Mouse (Mus musculus) CH12.LX (cell line): ENCODE measurements around the gene Ppp2r2c. TPM values are rescaled to one million over a fixed set of nuclear protein-coding genes. Genes with fewer than 3 reads are reported as not detected.

Source experiments
- DNase-seq: peaks from one replicate; pipeline ENCODE4 v3.0.0-alpha.2; 2013; ENCODE audit errors: extremely low read depth
- H3K27ac ChIP-seq: 2 replicates; pipeline ENCODE4 v1.5.1; 2012; ENCODE audit warnings: low read depth, mild to moderate bottlenecking, control low read depth, moderate library complexity; ENCODE audit not compliant: insufficient read depth
- H3K27me3 ChIP-seq: replicated peaks from 2 replicates; pipeline ENCODE3; 2012; ENCODE audit warnings: inconsistent platforms
- H3K36me3 ChIP-seq, 2 experiments: replicated peaks in 1 of 2; 2 replicates each; pipeline versions ENCODE3 to v1.6.1; 2012; ENCODE audit warnings: inconsistent platforms in 1 of 2, low read length in 1 of 2, mild to moderate bottlenecking in 1 of 2, mixed read lengths in 1 of 2, moderate library complexity in 1 of 2; ENCODE audit not compliant: control insufficient read depth in 1 of 2, insufficient read depth in 1 of 2
- H3K4me1 ChIP-seq, 2 experiments: 2 replicates each; pipeline ENCODE4 v1.6.1; 2012; ENCODE audit warnings: inconsistent platforms in 1 of 2, moderate library complexity in 1 of 2; ENCODE audit not compliant: insufficient read depth in 2 of 2, control insufficient read depth in 1 of 2
- H3K4me2 ChIP-seq: 2 replicates; pipeline ENCODE4 v1.6.1; 2012; ENCODE audit warnings: low read depth, mild to moderate bottlenecking, control low read depth; ENCODE audit not compliant: poor library complexity, insufficient read depth, severe bottlenecking
- H3K4me3 ChIP-seq, 3 experiments: fragments of 150-350 bp in 1 of 3; sonication (generic) in 1 of 3; replicated peaks in 1 of 3; 2 replicates each; pipeline versions ENCODE3 to v1.5.1; 2011 to 2012; ENCODE audit warnings: low read depth in 2 of 3, low read length in 2 of 3, mild to moderate bottlenecking in 2 of 3, moderate library complexity in 2 of 3, control low read depth in 1 of 3, improper control_type of control experiment in 1 of 3, inconsistent platforms in 1 of 3, mixed read lengths in 1 of 3; ENCODE audit not compliant: poor library complexity in 1 of 3
- H3K79me2 ChIP-seq: replicated peaks from 2 replicates; pipeline ENCODE4 v1.6.1; 2012; ENCODE audit warnings: mild to moderate bottlenecking, moderate library complexity; ENCODE audit not compliant: control insufficient read depth, poor library complexity, insufficient read depth, severe bottlenecking; ENCODE audit errors: extremely low read depth
- H3K9ac ChIP-seq: 2 replicates; pipeline ENCODE4 v1.6.1; 2012; ENCODE audit warnings: low read depth, mild to moderate bottlenecking, control low read depth, moderate library complexity; ENCODE audit not compliant: insufficient read depth
- H3K9me3 ChIP-seq: replicated peaks from 2 replicates; pipeline ENCODE3; 2012; ENCODE audit warnings: low read length, inconsistent platforms, mixed read lengths
- BHLHE40 ChIP-seq: IDR thresholded peaks from 2 replicates; pipeline ENCODE4 v1.6.1; 2011; ENCODE audit warnings: mild to moderate bottlenecking, low read depth, low read length, improper control_type of control experiment
- E2F4 ChIP-seq: IDR thresholded peaks from 2 replicates; pipeline ENCODE4 v1.6.1; 2011; ENCODE audit warnings: low read depth, low read length, improper control_type of control experiment; ENCODE audit not compliant: insufficient replicate concordance
- ELF1 ChIP-seq: IDR thresholded peaks from 2 replicates; pipeline ENCODE4 v1.6.1; 2014; ENCODE audit warnings: low read depth, mild to moderate bottlenecking, inconsistent platforms, low read length, improper control_type of control experiment
- EP300 ChIP-seq: IDR thresholded peaks from 2 replicates; pipeline ENCODE4 v1.6.1; 2011; ENCODE audit warnings: low read length, improper control_type of control experiment
- ETS1 ChIP-seq: conservative IDR thresholded peaks from 2 replicates; pipeline ENCODE4 v1.6.1; 2012; ENCODE audit warnings: low read depth, mild to moderate bottlenecking, inconsistent platforms, low read length, improper control_type of control experiment, moderate library complexity
- IRF4 ChIP-seq: IDR thresholded peaks from 2 replicates; pipeline ENCODE4 v1.6.1; 2014; ENCODE audit warnings: low read depth, mild to moderate bottlenecking, inconsistent platforms, low read length, improper control_type of control experiment
- JUN ChIP-seq: IDR thresholded peaks from 2 replicates; pipeline ENCODE4 v1.6.1; 2011; ENCODE audit warnings: low read depth, mild to moderate bottlenecking, low read length, improper control_type of control experiment, moderate library complexity; ENCODE audit not compliant: insufficient read depth
- MAZ ChIP-seq: IDR thresholded peaks from 2 replicates; pipeline ENCODE4 v1.6.1; 2012; ENCODE audit warnings: low read depth, mild to moderate bottlenecking, inconsistent platforms, low read length, improper control_type of control experiment, moderate library complexity
- MEF2A ChIP-seq: IDR thresholded peaks from 2 replicates; pipeline ENCODE4 v1.6.1; 2014; ENCODE audit warnings: low read depth, mild to moderate bottlenecking, inconsistent platforms, low read length, improper control_type of control experiment, borderline replicate concordance
- MXI1 ChIP-seq: IDR thresholded peaks from 2 replicates; pipeline ENCODE4 v1.6.1; 2011; ENCODE audit warnings: mild to moderate bottlenecking, low read depth, low read length, improper control_type of control experiment
- NRF1 ChIP-seq: IDR thresholded peaks from 2 replicates; pipeline ENCODE4 v1.6.1; 2014; ENCODE audit warnings: low read depth, mild to moderate bottlenecking, inconsistent platforms, low read length, improper control_type of control experiment, moderate library complexity
- POLR2A ChIP-seq: IDR thresholded peaks from 2 replicates; pipeline ENCODE4 v1.6.1; 2011; ENCODE audit warnings: low read depth, mild to moderate bottlenecking, improper control_type of control experiment, low read length
- RCOR1 ChIP-seq: conservative IDR thresholded peaks from 2 replicates; pipeline ENCODE4 v1.6.1; 2012; ENCODE audit warnings: low read depth, mild to moderate bottlenecking, inconsistent platforms, low read length, improper control_type of control experiment
- SIN3A ChIP-seq: IDR thresholded peaks from 2 replicates; pipeline ENCODE4 v1.6.1; 2012; ENCODE audit warnings: low read length, improper control_type of control experiment, inconsistent platforms
- TBP ChIP-seq: conservative IDR thresholded peaks from 2 replicates; pipeline ENCODE4 v1.6.1; 2011; ENCODE audit warnings: low read depth, low read length, improper control_type of control experiment
- UBTF ChIP-seq: IDR thresholded peaks from 2 replicates; pipeline ENCODE4 v1.6.1; 2012; ENCODE audit warnings: low read depth, mild to moderate bottlenecking, inconsistent platforms, low read length, improper control_type of control experiment, moderate library complexity
- USF2 ChIP-seq: conservative IDR thresholded peaks from 2 replicates; pipeline ENCODE4 v1.6.1; 2011; ENCODE audit warnings: low read depth, low read length, improper control_type of control experiment
- ZKSCAN1 ChIP-seq: IDR thresholded peaks from 2 replicates; pipeline ENCODE4 v1.6.1; 2012; ENCODE audit warnings: low read depth, inconsistent platforms, low read length, improper control_type of control experiment, borderline replicate concordance
- ZMIZ1 ChIP-seq: IDR thresholded peaks from 2 replicates; pipeline ENCODE4 v1.6.1; 2012; ENCODE audit warnings: low read depth, mild to moderate bottlenecking, inconsistent platforms, low read length, improper control_type of control experiment
- ZNF384 ChIP-seq: IDR thresholded peaks from 2 replicates; pipeline ENCODE4 v1.6.1; 2012; ENCODE audit warnings: low read depth, low read length, improper control_type of control experiment, inconsistent platforms
- dilution Hi-C: fragments of 300-500 bp; cut with MboI; formaldehyde crosslinking; loops from 2 replicates; pipeline ENCODE4 v1.14.3; 2020; ENCODE audit warnings: low sequenced_read_pairs; ENCODE audit not compliant: extremely low pct_unique_long_range_greater_than_20kb, extremely low pct_ligation_motif_present
- in situ Hi-C: fragments of 300-500 bp; cut with MboI; formaldehyde crosslinking; loops from 3 replicates; pipeline ENCODE4 v1.14.3; 2019; ENCODE audit warnings: low sequenced_read_pairs, low pct_ligation_motif_present, low pct_unique_long_range_greater_than_20kb, mixed read lengths
- polyA plus RNA-seq: library from polyadenylated mRNA; unstranded; fragments of >175 nt; gene quantifications from 2 replicates; pipeline ENCODE4 v1.2.1, GENCODE M21; 2012; ENCODE audit warnings: low read depth; ENCODE audit not compliant: insufficient read length
- total RNA-seq, 2 experiments: library from RNA; depleted of rRNA; stranded (reverse); fragments of 300-350 nt in 1 of 2; fragments of >200 nt in 1 of 2; gene quantifications; 2 replicates each; pipeline ENCODE4 v1.2.3; 2012 to 2014

The Ppp2r2c gene
- total and polyA plus RNA-seq, 3 experiments: 0.07 to 0.21 TPM; not detected in 1

GRCm38 (mm10) chr5:36910980-36911379, 42.7 kb downstream of the Ppp2r2c start:
- dilution Hi-C loops (no loop called here), in situ Hi-C loops (no loop called here)
- TF ChIP-seq USF2: no peak
- no peak for TF ChIP-seq ZMIZ1

GRCm38 (mm10) chr5:36911759-36912352, 43.5 kb downstream of the Ppp2r2c start:
- H3K9me3 ChIP-seq: no peaks in the 10 kb centered on the region
- no peaks in the 10 kb centered on the region for H3K36me3 ChIP-seq
- dilution Hi-C loops: no loop called here
- no peak overlapping the region for H3K4me2 ChIP-seq
- DNase-seq: no peak
- H3K27ac ChIP-seq: no peak overlapping the region
- H3K79me2 ChIP-seq: no peaks in the 10 kb centered on the region
- no peak overlapping the region for H3K4me3 ChIP-seq
- TF ChIP-seq ETS1 (no peak), RCOR1 (no peak), NRF1 (no peak), EP300 (no peak), MXI1 (no peak), UBTF (no peak), JUN (no peak), ZKSCAN1 (no peak), ELF1 (no peak), BHLHE40 (no peak), ZNF384 (no peak), POLR2A (no peak), E2F4 (no peak), SIN3A (no peak), MAZ (no peak), MEF2A (no peak), IRF4 (no peak), TBP (no peak)
- H3K9ac ChIP-seq: no peak overlapping the region
- peaks cover 0 to 8% of the 10 kb centered on the region in 2 experiments; a peak in 2 of 4 replicates for H3K4me1 ChIP-seq
- H3K27me3 ChIP-seq: peaks cover 90% of the 10 kb centered on the region
- in situ Hi-C loops: no loop called here

More at GRCm38 (mm10) chr5:36910980-36911379, 42.7 kb downstream of the Ppp2r2c start:
- H3K79me2 ChIP-seq: no peaks in the 10 kb centered on the region
- peaks cover 0 to 10% of the 10 kb centered on the region in 2 experiments; a peak in 2 of 4 replicates for H3K4me1 ChIP-seq
- no peak overlapping the region for H3K9ac ChIP-seq
- H3K27ac ChIP-seq: no peak overlapping the region
- H3K9me3 ChIP-seq: no peaks in the 10 kb centered on the region
- no peak overlapping the region for H3K4me3 ChIP-seq
- H3K27me3 ChIP-seq: peaks cover 90% of the 10 kb centered on the region
- no peak overlapping the region for H3K4me2 ChIP-seq
- no peaks in the 10 kb centered on the region for H3K36me3 ChIP-seq
- DNase-seq: no peak
